In the genomic region with DNA sequence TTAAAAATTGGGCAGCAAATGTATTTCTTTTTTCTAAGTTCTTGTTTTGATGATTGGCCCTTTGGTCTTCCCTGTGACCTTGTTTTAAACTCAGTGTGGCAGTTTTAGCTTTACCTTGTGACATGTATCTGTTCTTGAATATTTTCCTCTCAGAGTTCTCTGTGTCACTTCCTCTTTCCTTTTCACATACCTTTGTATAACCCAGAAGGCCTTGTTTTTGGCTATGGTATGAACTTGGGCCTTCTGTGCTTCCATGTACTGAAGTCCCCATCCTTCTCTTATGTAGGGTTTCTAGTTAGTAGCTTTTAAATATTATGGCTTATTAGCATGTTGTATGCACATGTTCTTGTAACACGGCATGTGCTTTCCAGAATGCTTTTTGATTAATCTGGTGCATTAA, we compare ENCODE assay signal across 24 mouse cellular contexts. TPM values are rescaled to one million over a fixed set of nuclear protein-coding genes. Genes with fewer than 3 reads are reported as not detected.
A peak's percentile ranks its signal among the peaks of the same experiment; 100 is the strongest.
DNase-seq lines count a peak whose midpoint lies in the region; ATAC-seq and TF ChIP-seq lines count a peak whose summit lies in the region.
"Had no signal": no experiment of that assay in that cellular context is flagged by ENCODE, and none has a peak within 500 bp of the region (broad histone marks: within the 10 kb centered on the region; RNA-seq: fewer than 3 reads in every experiment).

No protein-coding gene starts in this region.

- peak; percentile 26 to 32 for DNase-seq in B cell, adult 2 months
- peak; percentile 78 for DNase-seq in CH12.LX (ENCODE audit: extremely low read depth)
- peak; percentile 64 for DNase-seq in naive thymus-derived CD4-positive, alpha-beta T cell, adult 2 months (ENCODE audit: low read depth)
- DNase-seq in embryo, embryonic 11 days = no peak
- DNase-seq in lung, postnatal 14 days = no peak
- DNase-seq: adrenal gland, postnatal 36 days; gastrocnemius, postnatal 10 days; heart, adult 11 months; heart, postnatal 10 days; kidney, adult 18-20 months; liver; right cerebral cortex, postnatal 14 days; spleen, adult 18-20 months; thymus, adult 18-20 months had no signal

- H3K4me2 ChIP-seq in CH12.LX (ENCODE audit: insufficient read depth, low read depth, poor library complexity, severe bottlenecking) = peak overlapping the region; percentile 75; the same call in 1 of the 2 replicates
- H3K4me2 ChIP-seq: embryonic facial prominence, embryonic 13.5 days; heart, embryonic 12.5 days; liver, embryonic 15.5 days; midbrain, embryonic 12.5 days; stomach, embryonic 15.5 days had no signal

- no peaks in the 10 kb centered on the region for H3K27me3 ChIP-seq in CH12.LX (replicated peaks)
- H3K27me3 ChIP-seq: embryonic facial prominence, embryonic 13.5 days; heart, embryonic 12.5 days; liver, embryonic 15.5 days; midbrain, embryonic 12.5 days; stomach, embryonic 15.5 days had no signal

- in situ Hi-C loops in CH12.LX (cut with MboI; ENCODE audit: low pct_ligation_motif_present, low pct_unique_long_range_greater_than_20kb, low sequenced_read_pairs) = no loop called here

- TF ChIP-seq EP300 in CH12.LX (IDR thresholded peaks at IDR 0.05; ENCODE audit: low read length) = peak; percentile 89

- peak; percentile 31 for ATAC-seq in granulocyte monocyte progenitor cell, adult 5-6 weeks (replicated peaks; ENCODE audit: poor library complexity, severe bottlenecking)
- ATAC-seq in erythroblast, adult 5-6 weeks (replicated peaks; ENCODE audit: low FRiP score, poor library complexity, severe bottlenecking) = no peak
- ATAC-seq: forebrain, embryonic 14.5 days had no signal

- dilution Hi-C loops in CH12.LX (cut with MboI; ENCODE audit: extremely low pct_ligation_motif_present, extremely low pct_unique_long_range_greater_than_20kb, low sequenced_read_pairs) = no loop called here

- 0 out of 2 replicates have a peak, but pooled peaks have one; percentile 13 for TF ChIP-seq POLR2A in CH12.LX (IDR thresholded peaks at IDR 0.05; ENCODE audit: low read depth, low read length)

- peaks cover 89% of the 10 kb centered on the region for H3K79me2 ChIP-seq in CH12.LX (replicated peaks; ENCODE audit: control insufficient read depth, extremely low read depth, insufficient read depth, poor library complexity, severe bottlenecking)

- H3K27ac ChIP-seq in CH12.LX (ENCODE audit: insufficient read depth, low read depth) = no peak overlapping the region
- H3K27ac ChIP-seq: embryonic facial prominence, embryonic 13.5 days; kidney, postnatal 0 days; limb, embryonic 10.5 days; liver, embryonic 15.5 days; midbrain, embryonic 12.5 days; stomach, embryonic 15.5 days had no signal

- H3K4me3 ChIP-seq in CH12.LX (replicated peaks in 1 of 3; ENCODE audit: low read depth in 2 of 3, low read length in 2 of 3, poor library complexity in 1 of 3) = peak overlapping the region in 2 of 3 experiments; percentile 25 to 45
- H3K4me3 ChIP-seq: embryonic facial prominence, embryonic 13.5 days; heart, embryonic 12.5 days; limb, embryonic 10.5 days; liver, embryonic 15.5 days; midbrain, embryonic 12.5 days; stomach, embryonic 15.5 days had no signal

- no peak; the same call in 1 of the 2 replicates for TF ChIP-seq RAD21 in CH12.LX (IDR thresholded peaks at IDR 0.05; ENCODE audit: low read depth, low read length)

- peaks cover 3 to 11% of the 10 kb centered on the region in 2 experiments for H3K36me3 ChIP-seq in CH12.LX (replicated peaks in 1 of 2; ENCODE audit: control insufficient read depth in 1 of 2, insufficient read depth in 1 of 2, low read length in 1 of 2)
- H3K36me3 ChIP-seq: embryonic facial prominence, embryonic 13.5 days; heart, embryonic 12.5 days; midbrain, embryonic 12.5 days; stomach, embryonic 15.5 days had no signal

- no peak overlapping the region; the same call in 1 of the 2 replicates for H3K9ac ChIP-seq in CH12.LX (ENCODE audit: insufficient read depth, low read depth)
- H3K9ac ChIP-seq: embryonic facial prominence, embryonic 13.5 days; heart, embryonic 12.5 days; liver, embryonic 15.5 days; midbrain, embryonic 12.5 days; stomach, embryonic 15.5 days had no signal

- TF ChIP-seq CTCF in CH12.LX (conservative IDR thresholded peaks at IDR 0.05 in 1 of 2, IDR thresholded peaks at IDR 0.05 in 1 of 2; ENCODE audit: low read depth in 2 of 2, low read length in 2 of 2) = no peak

- no peaks in the 10 kb centered on the region for H3K9me3 ChIP-seq in CH12.LX (replicated peaks; ENCODE audit: low read length)
- H3K9me3 ChIP-seq: embryonic facial prominence, embryonic 13.5 days; heart, embryonic 12.5 days; limb, embryonic 10.5 days; liver, embryonic 15.5 days; midbrain, embryonic 12.5 days; stomach, embryonic 15.5 days had no signal

- peaks cover 8 to 64% of the 10 kb centered on the region in 2 experiments for H3K4me1 ChIP-seq in CH12.LX (ENCODE audit: control insufficient read depth in 1 of 2, insufficient read depth in 2 of 2)

TF ChIP-seq in CH12.LX, 34 proteins besides CTCF, POLR2A, EP300 and RAD21:
- TF ChIP-seq KAT2A (IDR thresholded peaks at IDR 0.05; ENCODE audit: insufficient replicate concordance, low read length) (no peak), POLR2AphosphoS2 (IDR thresholded peaks at IDR 0.05; ENCODE audit: low read depth, low read length) (no peak), UBTF (IDR thresholded peaks at IDR 0.05; ENCODE audit: low read depth, low read length) (no peak), TCF12 (IDR thresholded peaks at IDR 0.05; ENCODE audit: low read depth, low read length) (0 out of 2 replicates have a peak, but pooled peaks have one; percentile 11), MAX (IDR thresholded peaks at IDR 0.05; ENCODE audit: low read length) (peak; percentile 68), CHD1 (IDR thresholded peaks at IDR 0.05; ENCODE audit: low read depth, low read length) (peak; percentile 90; the same call in 1 of the 2 replicates), PAX5 (IDR thresholded peaks at IDR 0.05; ENCODE audit: low read length) (no peak), NRF1 (IDR thresholded peaks at IDR 0.05; ENCODE audit: low read depth, low read length) (no peak), RCOR1 (conservative IDR thresholded peaks at IDR 0.05; ENCODE audit: low read depth, low read length) (0 out of 2 replicates have a peak, but pooled peaks have one; percentile 24), USF1 (IDR thresholded peaks at IDR 0.05; ENCODE audit: low read depth, low read length) (no peak), IRF4 (IDR thresholded peaks at IDR 0.05; ENCODE audit: low read depth, low read length) (peak; percentile 78), ZNF384 (IDR thresholded peaks at IDR 0.05; ENCODE audit: low read depth, low read length) (peak; percentile 24), SMC3 (IDR thresholded peaks at IDR 0.05; ENCODE audit: low read depth, low read length) (no peak), SIN3A (IDR thresholded peaks at IDR 0.05; ENCODE audit: low read length) (peak; percentile 89), MXI1 (IDR thresholded peaks at IDR 0.05; ENCODE audit: low read depth, low read length) (peak; percentile 49; the same call in 1 of the 2 replicates), MAFK (IDR thresholded peaks at IDR 0.05; ENCODE audit: insufficient replicate concordance, low read length) (0 out of 2 replicates have a peak, but pooled peaks have one; percentile 29), NELFE (IDR thresholded peaks at IDR 0.05; ENCODE audit: low read depth, low read length) (no peak), ZKSCAN1 (IDR thresholded peaks at IDR 0.05; ENCODE audit: borderline replicate concordance, low read depth, low read length) (no peak), ELF1 (IDR thresholded peaks at IDR 0.05; ENCODE audit: low read depth, low read length) (peak; percentile 63), MEF2A (IDR thresholded peaks at IDR 0.05; ENCODE audit: borderline replicate concordance, low read depth, low read length) (peak; percentile 45; the same call in 1 of the 2 replicates), JUN (IDR thresholded peaks at IDR 0.05; ENCODE audit: insufficient read depth, low read depth, low read length) (no peak), CHD2 (IDR thresholded peaks at IDR 0.05; ENCODE audit: low read length) (peak; percentile 17; the same call in 1 of the 2 replicates), E2F4 (IDR thresholded peaks at IDR 0.05; ENCODE audit: insufficient replicate concordance, low read depth, low read length) (no peak), GABPA (IDR thresholded peaks at IDR 0.05; ENCODE audit: insufficient replicate concordance, low read depth, low read length) (no peak), ZC3H11A (IDR thresholded peaks at IDR 0.05; ENCODE audit: low read depth, low read length) (no peak), ETS1 (conservative IDR thresholded peaks at IDR 0.05; ENCODE audit: low read depth, low read length) (peak; percentile 57; the same call in 1 of the 2 replicates), ZMIZ1 (IDR thresholded peaks at IDR 0.05; ENCODE audit: low read depth, low read length) (no peak), JUND (conservative IDR thresholded peaks at IDR 0.05; ENCODE audit: low read depth, low read length) (no peak; the same call in 1 of the 2 replicates), HCFC1 (IDR thresholded peaks at IDR 0.05; ENCODE audit: low read depth, low read length) (peak; percentile 64), USF2 (conservative IDR thresholded peaks at IDR 0.05; ENCODE audit: low read depth, low read length) (no peak), MYC (IDR thresholded peaks at IDR 0.05; ENCODE audit: low read depth, low read length) (peak; percentile 57; the same call in 1 of the 2 replicates), BHLHE40 (IDR thresholded peaks at IDR 0.05; ENCODE audit: low read depth, low read length) (peak; percentile 47; the same call in 1 of the 2 replicates), MAZ (IDR thresholded peaks at IDR 0.05; ENCODE audit: low read depth, low read length) (0 out of 2 replicates have a peak, but pooled peaks have one; percentile 33), TBP (conservative IDR thresholded peaks at IDR 0.05; ENCODE audit: low read depth, low read length) (no peak)

RNA-seq across cellular contexts. Expression of gene Rbm33, which starts 4.8 kb away (rescaled TPM):
- total RNA-seq in CH12.LX (2012; rRNA removed) (14.4 and 15.1 TPM in 2 replicates), CH12.LX (2014; rRNA removed) (6.5 and 7.4 TPM in 2 replicates)
- 43.8 and 50.3 TPM in 2 replicates for polyA plus RNA-seq in CH12.LX (2012; ENCODE audit: insufficient read length, low read depth)
- total RNA-seq in granulocyte monocyte progenitor cell, adult 5-6 weeks (2014; fragmentation: Nextera tagmentation) = 40.5 and 49.1 TPM in 2 replicates
- 30.6 and 36.8 TPM in 2 replicates for total RNA-seq in granulocyte monocyte progenitor cell, adult 5-6 weeks (2017)
- 61.0 and 79.4 TPM in 2 replicates for total RNA-seq in erythroblast, adult 5-6 weeks (2015; ENCODE audit: low replicate concordance)
- total RNA-seq in erythroblast, adult 5-6 weeks (2017; ENCODE audit: low replicate concordance) = 103 and 115 TPM in 2 replicates

Comparison
In these comparisons a context has a peak if more than half of its experiments do, and no peak if none do; other contexts are left out.
1. DNase-seq: peak in B cell, adult 2 months (2 of 2), CH12.LX (single experiment) and naive thymus-derived CD4-positive, alpha-beta T cell, adult 2 months (single experiment); none in embryo, embryonic 11 days (single experiment) and lung, postnatal 14 days (single experiment).